Mouse (Mus musculus) testis, adult 2 months (tissue): ENCODE results near the gene Gm20388.

Experiments used
- CTCF ChIP-seq: fragments of 200-500 bp; IDR thresholded peaks from 2 replicates; pipeline ENCODE4 v1.5.1; 2012; ENCODE audit warnings: low read depth, mild to moderate bottlenecking, inconsistent platforms, low read length, moderate library complexity; ENCODE audit not compliant: control insufficient read depth, insufficient read depth, insufficient replicate concordance
- POLR2A ChIP-seq: fragments of 200-500 bp; IDR thresholded peaks from 2 replicates; pipeline ENCODE4 v1.6.1; 2012; ENCODE audit warnings: low read depth, mild to moderate bottlenecking, inconsistent platforms, low read length, moderate library complexity; ENCODE audit not compliant: control insufficient read depth

DNA sequence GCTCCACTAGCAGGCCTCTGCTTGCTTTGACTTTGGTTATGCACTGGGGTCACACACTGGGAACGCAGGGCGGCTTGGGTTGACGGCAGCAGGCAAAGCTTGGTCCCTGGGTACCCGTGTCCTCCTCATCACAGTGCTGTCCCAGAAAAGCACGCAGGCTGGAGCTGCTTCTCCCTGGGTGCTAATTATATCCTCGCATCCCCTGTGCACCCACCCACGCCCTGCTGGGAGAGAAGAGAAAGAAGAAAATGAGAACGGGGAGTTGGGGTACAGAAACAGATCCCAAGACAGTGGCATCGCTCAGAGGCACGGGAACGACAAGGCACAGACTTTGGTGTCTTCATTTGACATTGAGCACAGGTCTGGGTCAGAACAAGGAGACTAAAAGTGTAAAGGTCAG lies 4478.9 kb downstream of the Gm20388 start:
- TF ChIP-seq POLR2A (no peak), CTCF (no peak)
